11 mouse cellular contexts compared by ENCODE assay signal in genomic region chr10:4111095-4111794, GRCm38 (mm10).
DNase-seq lines count a peak whose midpoint lies in the region; ATAC-seq and TF ChIP-seq lines count a peak whose summit lies in the region.
"Had no signal": no experiment of that assay in that cellular context is flagged by ENCODE, and none has a peak within 500 bp of the region (broad histone marks: within the 10 kb centered on the region; RNA-seq: fewer than 3 reads in every experiment).

No protein-coding gene starts in this region.

- no peaks in the 10 kb centered on the region for H3K27me3 ChIP-seq in kidney, adult 2 months (replicated peaks; ENCODE audit: control insufficient read depth, insufficient read depth, low read length)
- H3K27me3 ChIP-seq in embryonic facial prominence, embryonic 10.5 days (replicated peaks; ENCODE audit: low read depth, poor library complexity, severe bottlenecking) = no peaks in the 10 kb centered on the region
- no peaks in the 10 kb centered on the region for H3K27me3 ChIP-seq in midbrain, embryonic 14.5 days (ENCODE audit: control insufficient read depth, insufficient read depth, low read length)
- H3K27me3 ChIP-seq: embryonic facial prominence, embryonic 15.5 days had no signal

- intact Hi-C loops in gastrocnemius, postnatal 14 days (cut with DNase I; ENCODE audit: low total_unique reads) = no loop called here

- ATAC-seq in midbrain, embryonic 14.5 days (ENCODE audit: low FRiP score, low TSS enrichment) = no peak

- H3K4me2 ChIP-seq in midbrain, embryonic 14.5 days (ENCODE audit: low read length) = no peak overlapping the region
- H3K4me2 ChIP-seq: embryonic facial prominence, embryonic 15.5 days had no signal

- no peak overlapping the region for H3K4me3 ChIP-seq in kidney, adult 2 months (ENCODE audit: insufficient read depth, low read depth, low read length)
- H3K4me3 ChIP-seq in embryonic facial prominence, embryonic 10.5 days = no peak overlapping the region
- no peak overlapping the region for H3K4me3 ChIP-seq in midbrain, embryonic 14.5 days (replicated peaks; ENCODE audit: low read depth, low read length)
- H3K4me3 ChIP-seq: embryonic facial prominence, embryonic 15.5 days; left cerebral cortex, adult 2 months had no signal

- 26% methylated on average over 19 of the region's 19 CpGs for WGBS in kidney, adult 2 months
- WGBS in embryonic facial prominence, embryonic 10.5 days = 85% methylated on average over 19 of the region's 19 CpGs
- 72% methylated on average over 19 of the region's 19 CpGs for WGBS in midbrain, embryonic 14.5 days

- DNase-seq in kidney, adult 2 months = peak; percentile 17
- DNase-seq in kidney, adult 9 months = no peak
- no peak for DNase-seq in embryonic facial prominence, embryonic 10.5 days (ENCODE audit: low spot score)
- peak; percentile 51 for DNase-seq in kidney, postnatal 14 days
- DNase-seq in lung, postnatal 36 days = peak; percentile 46
- DNase-seq in gastrocnemius, postnatal 14 days = no peak
- DNase-seq in midbrain, embryonic 14.5 days = no peak
- DNase-seq in right cerebral cortex, postnatal 10 days (ENCODE audit: low spot score in 2 of 2) = no peak
- DNase-seq: spleen, adult 18-20 months had no signal

- H3K36me3 ChIP-seq in kidney, adult 2 months (ENCODE audit: control insufficient read depth, insufficient read depth, low read length) = no peaks in the 10 kb centered on the region
- H3K36me3 ChIP-seq in embryonic facial prominence, embryonic 10.5 days (replicated peaks) = peaks cover 3% of the 10 kb centered on the region; the same call in 1 of the 2 replicates
- H3K36me3 ChIP-seq in midbrain, embryonic 14.5 days (ENCODE audit: control insufficient read depth, insufficient read depth, low read length) = no peaks in the 10 kb centered on the region
- H3K36me3 ChIP-seq: embryonic facial prominence, embryonic 15.5 days had no signal

- TF ChIP-seq CTCF in kidney, adult 2 months (conservative IDR thresholded peaks at IDR 0.05; ENCODE audit: insufficient read depth, insufficient read length, low read depth, low read length) = no peak

- H3K27ac ChIP-seq in kidney, adult 2 months (ENCODE audit: insufficient read depth, low read depth, low read length) = no peak overlapping the region
- peak overlapping the region; percentile 63 for H3K27ac ChIP-seq in embryonic facial prominence, embryonic 10.5 days (replicated peaks)
- H3K27ac ChIP-seq in midbrain, embryonic 14.5 days (replicated peaks; ENCODE audit: low read depth, low read length) = no peak overlapping the region
- H3K27ac ChIP-seq: left cerebral cortex, adult 2 months had no signal

- no peaks in the 10 kb centered on the region for H3K9me3 ChIP-seq in embryonic facial prominence, embryonic 10.5 days
- no peaks in the 10 kb centered on the region for H3K9me3 ChIP-seq in midbrain, embryonic 14.5 days (ENCODE audit: control insufficient read depth, low read length)
- H3K9me3 ChIP-seq: embryonic facial prominence, embryonic 15.5 days had no signal

- H3K9ac ChIP-seq in midbrain, embryonic 14.5 days (replicated peaks; ENCODE audit: low read length) = no peak overlapping the region
- H3K9ac ChIP-seq: embryonic facial prominence, embryonic 15.5 days had no signal

- peaks cover 13% of the 10 kb centered on the region; the same call in 1 of the 2 replicates for H3K4me1 ChIP-seq in kidney, adult 2 months (ENCODE audit: control insufficient read depth, insufficient read depth, low read length)
- peaks cover 43% of the 10 kb centered on the region for H3K4me1 ChIP-seq in embryonic facial prominence, embryonic 10.5 days
- peaks cover 7% of the 10 kb centered on the region; the same call in 1 of the 2 replicates for H3K4me1 ChIP-seq in midbrain, embryonic 14.5 days (ENCODE audit: control insufficient read depth, insufficient read depth, low read length)

- no peak for TF ChIP-seq POLR2A in kidney, adult 2 months (IDR thresholded peaks at IDR 0.05; ENCODE audit: low read depth, low read length)

Comparison
In these comparisons a context has a peak if more than half of its experiments do, and no peak if none do; other contexts are left out.
1. DNase-seq: peak in kidney, adult 2 months (single experiment), kidney, postnatal 14 days (single experiment) and lung, postnatal 36 days (single experiment); none in kidney, adult 9 months (single experiment), embryonic facial prominence, embryonic 10.5 days (single experiment), gastrocnemius, postnatal 14 days (single experiment), midbrain, embryonic 14.5 days (single experiment) and right cerebral cortex, postnatal 10 days (0 of 2).